Mouse (Mus musculus) liver, postnatal 0 days (tissue): ENCODE data around the gene Dnah2. TPM values are rescaled to one million over a fixed set of nuclear protein-coding genes. Genes with fewer than 3 reads are reported as not detected.
"Not testable (repeated sequence)": the region's sequence is repeated elsewhere in the genome, so short reads cannot be mapped to it uniquely, and the experiment has no call there.

Experiments used
- ATAC-seq: fragments of 200-750 bp; cut with Nextera tagmentation; 2 replicates; pipeline ENCODE4 v1.8.0; 2017; ENCODE audit warnings: mild to moderate bottlenecking, moderate library complexity
- DNase-seq: peaks from one replicate; pipeline ENCODE4 v3.0.0-alpha.2; 2016
- H3K27ac ChIP-seq: fragments of 300-500 bp; sonication (generic); 2 replicates; pipeline ENCODE4 v1.5.1; 2014; ENCODE audit warnings: antibody characterized with exemption, moderate library complexity, mild to moderate bottlenecking, low read depth
- H3K27me3 ChIP-seq: fragments of 300-500 bp; sonication (generic); 2 replicates; pipeline ENCODE4 v1.6.1; 2014; ENCODE audit warnings: low read length, control low read depth, mixed read lengths; ENCODE audit not compliant: insufficient read depth
- H3K36me3 ChIP-seq: fragments of 300-500 bp; sonication (generic); replicated peaks from 2 replicates; pipeline ENCODE4 v1.6.1; 2014; ENCODE audit warnings: mild to moderate bottlenecking, control low read depth, low read length, moderate library complexity, mixed read lengths; ENCODE audit not compliant: insufficient read depth
- H3K4me1 ChIP-seq: fragments of 300-500 bp; sonication (generic); 2 replicates; pipeline ENCODE4 v1.6.1; 2014; ENCODE audit warnings: antibody characterized with exemption, mild to moderate bottlenecking, control low read depth; ENCODE audit not compliant: insufficient read depth
- H3K4me2 ChIP-seq: fragments of 300-500 bp; sonication (generic); 2 replicates; pipeline ENCODE4 v1.6.1; 2014; ENCODE audit warnings: low read depth, mild to moderate bottlenecking, low read length, moderate library complexity, mixed read lengths
- H3K4me3 ChIP-seq: fragments of 300-500 bp; sonication (generic); 2 replicates; pipeline ENCODE4 v1.5.1; 2014; ENCODE audit warnings: low read depth, low read length
- H3K9ac ChIP-seq: fragments of 300-500 bp; sonication (generic); replicated peaks from 2 replicates; pipeline ENCODE4 v1.6.1; 2014; ENCODE audit warnings: mild to moderate bottlenecking, moderate library complexity
- H3K9me3 ChIP-seq: fragments of 300-500 bp; sonication (generic); 2 replicates; pipeline ENCODE4 v1.6.1; 2016; ENCODE audit warnings: mild to moderate bottlenecking, control low read depth, low read length, mixed read lengths
- CTCF ChIP-seq: sonication (generic); IDR thresholded peaks from 2 replicates; pipeline ENCODE4 v1.5.1; 2016; ENCODE audit warnings: antibody characterized with exemption, low read depth
- EP300 ChIP-seq: IDR thresholded peaks from 2 replicates; pipeline ENCODE4 v1.6.1; 2016; ENCODE audit warnings: antibody characterized with exemption, low read depth, mild to moderate bottlenecking
- WGBS: fragments of 180-500 bp; shearing (Covaris S2); extraction: QIAGEN DNeasy Blood & Tissue Kit; methylation state at CpG from one replicate; pipeline ENCODE4 v1.1.7; 2014; ENCODE audit not compliant: insufficient replicate concordance; 5-methylcytosine and 5-hydroxymethylcytosine counted together
- polyA plus RNA-seq: library from polyadenylated mRNA; unstranded; fragments of >200 nt; fragmentation: Nextera tagmentation; extraction: Ambion mirVana; gene quantifications from 2 replicates; pipeline ENCODE4 v1.2.1, GENCODE M21; 2015

Gene Dnah2
- polyA plus RNA-seq, 1 experiment from 2014 or later, result 0.04 TPM

- no peaks in the 10 kb centered on the region for H3K9me3 ChIP-seq
- peaks cover 11% of the 10 kb centered on the region for H3K4me1 ChIP-seq
- DNase-seq (no peak), ATAC-seq (no peak)
- peak within 1 kb of the TSS; percentile 48 for H3K4me2 ChIP-seq
- H3K36me3 ChIP-seq, result peaks cover 25% of the 10 kb centered on the region
- no peak for TF ChIP-seq EP300
- no peak for TF ChIP-seq CTCF
- H3K4me3 ChIP-seq, result peak within 1 kb of the TSS; percentile 33
- peak within 1 kb of the TSS; percentile 48 for H3K9ac ChIP-seq
- H3K27me3 ChIP-seq, result no peaks in the 10 kb centered on the region
- peak within 1 kb of the TSS; percentile 93 for H3K27ac ChIP-seq
- WGBS, result 55% methylated on average over 16 of the region's 16 CpGs
Observed at GRCm38 (mm10) chr11:69398059-69398458, 150.9 kb downstream of the Dnah2 start, which contains the start of gene Tmem88. TSS of gene Tmem88 (minus strand) at chr11:69398234.

- Histone ChIP-seq H3K4me2 (peak overlapping the region; percentile 48), H3K4me1 (peaks cover 11% of the 10 kb centered on the region), H3K27me3 (no peaks in the 10 kb centered on the region), H3K36me3 (peaks cover 25% of the 10 kb centered on the region), H3K9me3 (no peaks in the 10 kb centered on the region), H3K27ac (peak overlapping the region; percentile 93), H3K4me3 (peak overlapping the region; percentile 33), H3K9ac (peak overlapping the region; percentile 48)
- DNase-seq, result no peak
- TF ChIP-seq EP300 (no peak), CTCF (no peak)
- no peak for ATAC-seq
- WGBS, result 62% methylated on average over 24 of the region's 24 CpGs
Observed at GRCm38 (mm10) chr11:69397581-69398057, 151.3 kb downstream of the Dnah2 start.

GRCm38 (mm10) chr11:69396772-69397171 is 152.1 kb downstream of the Dnah2 start:
- peak overlapping the region; percentile 82 for H3K4me2 ChIP-seq
- peak overlapping the region; percentile 93 for H3K27ac ChIP-seq
- H3K9me3 ChIP-seq, result no peaks in the 10 kb centered on the region
- H3K9ac ChIP-seq, result peak overlapping the region; percentile 81; the same call in 1 of the 2 replicates
- ATAC-seq (no peak), DNase-seq (no peak)
- peak overlapping the region; percentile 66 for H3K4me3 ChIP-seq
- TF ChIP-seq CTCF, result no peak
- TF ChIP-seq EP300, result peak; percentile 50
- peaks cover 11% of the 10 kb centered on the region for H3K4me1 ChIP-seq
- H3K27me3 ChIP-seq, result no peaks in the 10 kb centered on the region
- WGBS, result 28% methylated on average over 11 of the region's 11 CpGs
- H3K36me3 ChIP-seq, result peaks cover 23% of the 10 kb centered on the region

GRCm38 (mm10) chr11:69395634-69396373 is 153.1 kb downstream of the Dnah2 start:
- H3K36me3 ChIP-seq, result peaks cover 15% of the 10 kb centered on the region
- no peaks in the 10 kb centered on the region for H3K9me3 ChIP-seq
- H3K27me3 ChIP-seq, result no peaks in the 10 kb centered on the region
- peak; percentile 91 for ATAC-seq
- DNase-seq, result peak; percentile 94
- TF ChIP-seq CTCF (no peak), EP300 (peak; percentile 94)
- H3K4me2 ChIP-seq, result peak overlapping the region; percentile 82
- H3K9ac ChIP-seq, result peak overlapping the region; percentile 81
- H3K27ac ChIP-seq, result peak overlapping the region; percentile 93
- peak overlapping the region; percentile 66 for H3K4me3 ChIP-seq
- WGBS, result under 1% methylated on average over 44 of the region's 48 CpGs
- H3K4me1 ChIP-seq, result peaks cover 11% of the 10 kb centered on the region

- peak; percentile 82 for ATAC-seq
- under 1% methylated on average over 21 of the region's 24 CpGs for WGBS
Observed at GRCm38 (mm10) chr11:69395235-69395633, 153.7 kb downstream of the Dnah2 start, which contains the start of the genes Naa38 and Cyb5d1. TSS of gene Naa38 (plus strand) at chr11:69395487. TSS of gene Cyb5d1 (minus strand) at chr11:69395631.

GRCm38 (mm10) chr11:69394591-69395167 is 154.2 kb downstream of the Dnah2 start:
- peak overlapping the region; percentile 66 for H3K4me3 ChIP-seq
- 2% methylated on average over 29 of the region's 31 CpGs for WGBS
- H3K36me3 ChIP-seq, H3K27me3 ChIP-seq, ATAC-seq, H3K9me3 ChIP-seq: not testable (repeated sequence)
- peak overlapping the region; percentile 81 for H3K9ac ChIP-seq
- H3K4me1 ChIP-seq, result peaks cover 11% of the 10 kb centered on the region
- peak; percentile 46 for DNase-seq
- peak overlapping the region; percentile 82 for H3K4me2 ChIP-seq
- peak overlapping the region; percentile 93 for H3K27ac ChIP-seq

More at GRCm38 (mm10) chr11:69395235-69395633, 153.7 kb downstream of the Dnah2 start, which contains the start of the genes Naa38 and Cyb5d1:
- H3K36me3 ChIP-seq, H3K27me3 ChIP-seq, H3K9me3 ChIP-seq: not testable (repeated sequence)
- Histone ChIP-seq H3K27ac (peak within 1 kb of the TSS; percentile 93), H3K9ac (peak within 1 kb of the TSS; percentile 81), H3K4me1 (peaks cover 11% of the 10 kb centered on the region), H3K4me2 (peak within 1 kb of the TSS; percentile 82), H3K4me3 (peak within 1 kb of the TSS; percentile 66)
- DNase-seq, result peak; percentile 88
